Mouse (Mus musculus) layer of hippocampus, adult 8-10 months (tissue): ENCODE results near the gene Scn8a. TPM values are rescaled to one million over a fixed set of nuclear protein-coding genes. Genes with fewer than 3 reads are reported as not detected.

Source experiments
- DNase-seq, 2 experiments: peaks; one replicate each; pipeline ENCODE4 v3.0.0; 2022; ENCODE audit warnings: low spot score in 2 of 2
- total RNA-seq, 4 experiments: library from RNA; stranded (reverse); gene quantifications; 2 replicates each; pipeline ENCODE4 v1.2.4; 2022

The Scn8a gene
- total RNA-seq, 4 experiments from 2014 or later, result 205 to 269 (median 234) TPM

- DNase-seq, result no peak
Measured at GRCm38 (mm10) chr15:101068029-101068428, 198.4 kb downstream of the Scn8a start.

GRCm38 (mm10) chr15:101068671-101069070 is 199.0 kb downstream of the Scn8a start:
- DNase-seq, result no peak

DNA sequence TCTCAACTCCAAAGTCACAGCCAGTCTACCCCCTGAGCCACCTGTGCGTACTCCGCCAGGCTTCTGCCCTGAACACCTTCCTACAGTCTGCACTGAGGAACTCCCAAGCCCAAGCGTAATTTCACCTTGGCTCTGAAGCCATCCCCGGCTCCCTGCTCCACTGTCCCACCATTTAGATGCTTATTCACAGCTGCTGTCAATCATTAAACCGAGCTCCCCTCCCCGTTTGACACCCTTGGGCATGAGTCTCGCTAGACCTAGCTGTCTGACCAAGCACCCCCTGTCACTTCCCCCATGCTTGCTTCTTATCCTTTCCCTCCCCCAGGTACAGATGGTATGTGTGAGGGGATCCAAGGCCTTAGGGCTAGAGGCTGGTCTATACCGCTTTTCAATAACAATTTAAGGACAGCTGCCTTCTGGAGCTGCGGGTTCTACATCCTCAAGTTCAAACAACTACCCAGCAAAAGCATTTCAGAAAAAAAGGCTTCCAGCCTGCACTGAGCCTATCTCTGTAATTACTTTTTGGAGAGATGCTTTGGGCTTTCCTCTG is 200.1 kb downstream of the Scn8a start:
- DNase-seq, result no peak

DNA sequence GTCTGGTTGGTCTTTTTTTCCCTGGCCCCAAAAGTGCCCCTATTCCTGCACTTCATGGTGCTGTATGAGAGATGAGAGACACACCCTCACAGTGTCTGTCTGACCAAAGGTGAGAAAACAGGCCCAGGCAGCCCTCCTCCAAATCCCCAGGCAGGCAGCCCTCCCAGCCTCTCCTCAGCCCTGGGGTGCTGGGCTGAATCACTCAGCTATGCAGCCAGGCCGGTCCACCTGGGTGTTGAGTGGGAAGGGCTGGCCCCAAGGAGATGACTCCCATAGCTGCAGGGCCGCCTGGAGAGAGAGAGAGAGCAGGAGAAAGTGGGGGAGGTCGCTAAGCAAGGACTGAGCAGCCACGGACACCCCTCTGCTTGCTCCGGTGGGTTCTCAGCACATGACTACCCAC is 201.1 kb downstream of the Scn8a start:
- DNase-seq, result no peak

GRCm38 (mm10) chr15:101072736-101073135 is 203.1 kb downstream of the Scn8a start:
- DNase-seq, result no peak

DNA sequence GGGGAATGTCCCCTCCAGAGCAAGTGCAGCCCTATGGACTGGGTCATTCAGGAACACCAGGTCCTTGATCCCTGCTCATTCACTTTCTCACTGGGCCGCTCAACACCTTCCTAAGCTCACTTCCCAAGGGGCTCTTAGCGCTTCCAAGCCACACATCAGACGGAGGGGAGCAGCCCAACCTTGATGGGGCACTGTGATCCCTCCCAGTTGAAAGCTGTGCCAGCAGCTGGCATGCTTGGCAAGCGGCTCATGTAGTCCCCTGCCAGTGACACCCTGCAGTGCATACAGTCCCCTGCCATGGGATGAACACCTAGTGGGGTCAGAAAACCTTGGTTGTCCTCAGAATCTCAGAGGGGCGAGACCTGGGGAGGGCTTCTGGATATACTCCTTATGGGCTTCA is 204.4 kb downstream of the Scn8a start:
- no peak for DNase-seq

DNA sequence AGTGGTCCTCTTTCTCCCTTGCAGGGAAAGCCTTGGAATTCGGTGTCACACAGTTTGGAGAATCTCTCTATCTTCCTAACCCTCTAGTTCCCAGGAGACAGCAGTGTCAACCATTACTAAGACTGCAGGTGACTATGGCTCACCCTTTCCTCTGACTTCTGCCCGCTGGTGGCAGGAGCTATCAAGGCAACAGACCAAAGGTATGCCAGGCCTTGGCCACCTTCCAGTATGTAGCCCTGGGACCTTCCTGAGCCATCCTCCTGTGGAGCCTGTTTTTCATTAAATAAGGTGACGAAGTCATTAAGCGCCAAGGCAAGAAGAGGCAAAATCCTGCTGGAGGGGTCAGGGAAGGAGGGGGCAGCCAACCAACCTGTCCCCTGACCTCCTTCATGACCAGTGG is 205.5 kb downstream of the Scn8a start:
- DNase-seq, result no peak

DNA sequence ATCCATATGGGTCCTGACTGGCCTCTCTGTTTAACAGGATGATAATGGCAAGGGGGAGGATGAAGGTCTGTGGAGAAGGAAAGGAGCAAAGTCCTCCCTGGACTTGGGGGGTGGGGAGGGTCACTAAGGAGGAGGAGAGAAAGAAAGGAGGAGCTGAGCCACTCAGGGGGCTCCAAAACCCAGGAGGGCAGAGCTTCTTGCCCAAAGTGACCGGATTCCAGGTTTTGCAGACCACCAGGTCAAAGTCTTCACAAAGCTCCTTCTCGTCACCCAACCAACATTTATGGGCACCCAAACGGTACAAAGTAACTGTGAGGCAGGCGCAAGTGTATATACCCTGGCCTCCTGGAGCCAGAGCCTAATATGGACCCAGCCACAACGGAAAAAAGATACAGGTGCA is 206.0 kb downstream of the Scn8a start:
- DNase-seq, result no peak

DNA sequence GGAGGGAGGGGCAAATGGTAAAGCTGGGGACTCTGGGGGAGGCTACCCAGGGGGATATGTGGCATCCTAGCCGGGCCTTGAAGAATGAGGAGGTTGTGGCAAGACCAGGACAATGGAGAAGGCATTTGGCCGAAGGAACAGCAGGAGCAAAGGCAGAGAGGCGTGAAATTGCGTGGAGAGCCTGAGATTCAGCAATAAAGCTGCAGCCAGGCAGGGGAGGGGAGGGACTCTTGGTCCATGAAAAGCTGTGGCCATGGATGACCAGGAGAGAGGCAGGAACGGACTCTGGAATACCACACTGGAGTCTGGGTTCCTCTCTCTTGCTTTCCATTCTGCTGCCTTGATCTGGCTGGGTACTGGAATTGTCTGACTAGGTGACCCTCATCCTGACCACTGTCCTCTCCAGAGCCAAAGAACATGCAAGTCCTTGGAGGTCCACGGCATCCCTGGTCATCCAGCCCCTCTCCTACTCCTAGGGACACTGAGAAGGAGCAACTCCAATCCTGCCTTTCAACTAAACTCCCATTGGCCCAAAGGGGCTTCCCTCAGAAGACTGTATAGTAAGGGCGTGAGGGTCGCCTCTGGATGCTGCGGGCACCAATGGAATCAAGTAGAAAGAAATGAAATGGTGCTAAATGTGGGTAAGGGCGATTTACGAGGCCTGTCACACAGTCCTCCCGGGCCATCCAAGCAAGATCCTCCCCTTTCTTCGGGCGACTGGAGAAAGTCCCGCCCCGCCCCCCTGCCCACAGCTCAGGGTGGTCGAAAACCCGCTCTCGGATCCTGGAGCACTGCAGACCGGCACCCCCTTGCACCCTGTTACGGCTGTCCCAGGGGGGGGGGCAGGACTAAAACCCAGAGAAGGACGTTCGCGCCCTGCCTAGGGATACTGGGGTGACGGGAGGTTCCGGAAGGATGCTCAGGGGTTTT is 206.7 kb downstream of the Scn8a start:
- DNase-seq, result no peak

- no peak for DNase-seq
Measured at GRCm38 (mm10) chr15:101077001-101077812, 207.5 kb downstream of the Scn8a start.

- DNase-seq, result no peak
Measured at GRCm38 (mm10) chr15:101077813-101078730, 208.4 kb downstream of the Scn8a start, which contains the start of gene Fignl2. Fignl2 (minus strand) TSS chr15:101078567.

DNA sequence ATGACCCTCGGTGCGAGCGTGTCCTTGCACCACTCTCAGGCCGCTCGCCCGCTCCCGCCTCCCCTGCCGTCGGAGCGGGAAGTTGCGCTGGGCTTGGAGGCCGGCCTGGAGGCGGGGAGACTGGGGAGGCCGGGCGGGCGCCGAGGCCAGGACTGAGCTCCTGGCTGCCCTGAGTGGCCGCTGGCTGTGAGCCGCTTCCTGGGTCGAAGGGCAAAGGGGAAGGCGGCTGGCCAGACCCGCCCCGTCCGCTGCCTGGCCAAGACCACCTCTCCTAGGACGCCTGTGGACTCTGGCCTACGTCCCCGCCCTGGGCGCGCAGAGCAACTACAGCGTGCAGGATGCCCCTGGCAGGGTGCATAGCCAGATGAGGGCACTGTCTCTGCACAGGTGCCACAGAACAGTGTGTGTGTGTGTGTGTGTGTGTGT is 209.1 kb downstream of the Scn8a start:
- peak; percentile 58 to 67 for DNase-seq

DNA sequence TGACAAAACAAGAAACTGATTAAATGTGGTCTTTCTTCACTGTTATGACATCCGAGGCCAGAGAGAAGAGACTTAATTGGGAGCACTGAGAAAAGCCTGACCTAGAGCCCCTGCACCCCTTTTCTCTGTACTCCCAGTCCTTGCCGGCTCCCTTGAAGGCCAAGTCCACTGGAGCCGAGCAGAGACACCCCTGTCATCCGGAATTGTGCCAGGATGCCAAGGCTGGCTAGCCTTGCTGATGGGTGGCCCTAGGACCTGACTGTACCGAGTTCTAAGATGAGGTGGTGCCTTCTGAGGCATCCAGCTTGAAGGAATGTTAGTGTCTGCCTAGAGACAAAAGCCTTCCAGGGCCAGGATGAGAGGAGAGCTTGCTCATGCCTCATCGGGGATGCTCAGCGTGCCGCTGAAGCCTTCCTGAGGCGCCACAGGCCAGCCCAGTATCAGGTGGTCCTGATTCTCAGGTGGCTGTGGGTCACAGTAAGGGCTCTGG is 210.4 kb downstream of the Scn8a start:
- no peak for DNase-seq

DNA sequence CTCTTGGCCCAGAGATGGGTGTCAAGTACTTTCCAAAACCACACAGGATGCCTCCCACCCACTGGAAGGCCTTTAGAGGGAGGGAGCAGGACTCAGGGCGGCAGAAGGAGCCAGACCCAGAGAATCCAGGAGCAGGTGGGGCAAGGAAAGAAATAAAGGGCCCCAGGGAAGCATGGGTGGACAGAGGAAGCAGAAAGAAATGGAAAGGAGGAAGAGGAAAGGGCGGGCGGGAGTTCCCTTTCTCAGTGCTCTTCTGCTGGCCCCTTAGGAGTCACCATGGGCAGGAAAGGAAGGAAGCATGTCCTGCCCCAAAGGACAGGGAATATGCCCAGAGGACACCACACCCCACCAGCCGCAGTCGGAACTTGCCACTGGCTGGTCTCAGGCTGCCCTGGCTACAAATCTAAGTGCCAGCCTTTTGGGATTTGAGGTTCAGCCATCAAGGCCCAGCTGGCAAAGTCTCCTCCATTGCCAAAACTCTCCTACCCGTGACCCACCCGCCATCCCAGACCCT is 211.4 kb downstream of the Scn8a start:
- no peak for DNase-seq

GRCm38 (mm10) chr15:101082236-101082635 is 212.6 kb downstream of the Scn8a start:
- DNase-seq, result no peak

GRCm38 (mm10) chr15:101084499-101084898 is 214.8 kb downstream of the Scn8a start:
- DNase-seq, result no peak

GRCm38 (mm10) chr15:101086451-101086850 is 216.8 kb downstream of the Scn8a start:
- no peak for DNase-seq

DNA sequence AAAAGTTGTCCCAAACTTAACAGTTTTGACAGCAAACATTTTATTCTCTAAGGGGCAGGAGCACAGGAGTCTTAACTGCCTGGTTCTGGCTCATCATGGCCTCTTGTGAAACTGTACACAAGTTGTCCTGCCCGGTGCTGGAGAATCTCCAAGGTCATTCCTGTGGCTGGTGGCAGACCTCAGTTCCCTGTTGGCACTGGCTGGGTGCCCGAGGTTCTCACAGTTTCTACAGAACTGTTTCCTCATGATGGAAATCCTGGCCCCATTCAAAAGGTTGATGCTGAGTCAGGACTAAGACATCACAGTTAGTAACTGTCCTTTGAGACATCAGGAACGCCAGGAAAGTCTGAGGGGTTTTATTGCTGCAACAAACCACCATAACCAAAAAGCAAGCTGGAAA is 217.3 kb downstream of the Scn8a start:
- no peak for DNase-seq

DNA sequence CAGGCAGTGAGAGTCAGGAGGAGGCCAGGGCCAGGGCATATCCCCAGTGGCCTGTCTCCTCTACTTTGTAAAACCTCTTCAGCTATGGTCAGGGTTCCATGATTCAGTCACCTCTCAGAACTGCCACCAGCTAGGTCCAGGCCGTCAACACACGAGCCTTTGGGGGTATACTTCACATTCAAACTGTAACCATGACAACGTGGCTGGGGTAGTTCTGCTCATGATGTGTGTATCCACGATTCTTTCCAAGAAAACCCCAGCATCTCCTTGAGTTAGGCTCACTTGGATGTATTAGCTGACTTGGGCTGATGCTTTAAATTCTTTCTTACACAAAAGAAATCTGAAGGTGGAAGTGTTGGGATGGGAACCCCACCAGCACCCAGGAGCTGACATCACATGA is 218.6 kb downstream of the Scn8a start:
- DNase-seq, result no peak

GRCm38 (mm10) chr15:101091551-101091950 is 221.9 kb downstream of the Scn8a start:
- DNase-seq, result no peak
